Comparison of ENCODE assay signal across 17 mouse cellular contexts in genomic region chr15:88490316-88491090, GRCm38 (mm10).
A peak's percentile ranks its signal among the peaks of the same experiment; 100 is the strongest.
DNase-seq lines count a peak whose midpoint lies in the region; ATAC-seq and TF ChIP-seq lines count a peak whose summit lies in the region.
"Had no signal": no experiment of that assay in that cellular context is flagged by ENCODE, and none has a peak within 500 bp of the region (broad histone marks: within the 10 kb centered on the region; RNA-seq: fewer than 3 reads in every experiment).

No protein-coding gene starts in this region.

- H3K27me3 ChIP-seq in midbrain, embryonic 12.5 days, result no peaks in the 10 kb centered on the region
- no peaks in the 10 kb centered on the region for H3K27me3 ChIP-seq in midbrain, postnatal 0 days (ENCODE audit: insufficient read depth, low read length)
- no peaks in the 10 kb centered on the region for H3K27me3 ChIP-seq in spleen, adult 2 months (ENCODE audit: control insufficient read depth, insufficient read depth, low read length)
- H3K27me3 ChIP-seq: heart, embryonic 15.5 days; liver, embryonic 13.5 days had no signal

- no peak overlapping the region for H3K9ac ChIP-seq in midbrain, embryonic 12.5 days (replicated peaks)
- H3K9ac ChIP-seq in midbrain, postnatal 0 days (replicated peaks; ENCODE audit: low read length, poor library complexity, severe bottlenecking), result no peak overlapping the region
- H3K9ac ChIP-seq: heart, embryonic 15.5 days; liver, embryonic 13.5 days had no signal

- peaks cover 11% of the 10 kb centered on the region; the same call in 1 of the 2 replicates for H3K4me1 ChIP-seq in midbrain, embryonic 12.5 days
- no peaks in the 10 kb centered on the region for H3K4me1 ChIP-seq in midbrain, postnatal 0 days (ENCODE audit: insufficient read depth, low read length)
- H3K4me1 ChIP-seq in spleen, adult 2 months (ENCODE audit: control insufficient read depth, insufficient read depth, insufficient read length), result peaks cover 6% of the 10 kb centered on the region; the same call in 1 of the 2 replicates
- H3K4me1 ChIP-seq: heart, embryonic 15.5 days; liver, embryonic 13.5 days had no signal

- H3K27ac ChIP-seq in midbrain, embryonic 12.5 days (replicated peaks), result no peak overlapping the region
- no peak overlapping the region for H3K27ac ChIP-seq in midbrain, postnatal 0 days (ENCODE audit: low read depth, low read length)
- H3K27ac ChIP-seq in spleen, adult 2 months (ENCODE audit: insufficient read depth, low read length), result peak overlapping the region; percentile 73
- H3K27ac ChIP-seq: heart, embryonic 15.5 days; hindbrain, postnatal 0 days; liver, embryonic 13.5 days had no signal

- H3K36me3 ChIP-seq in midbrain, embryonic 12.5 days, result no peaks in the 10 kb centered on the region
- no peaks in the 10 kb centered on the region for H3K36me3 ChIP-seq in midbrain, postnatal 0 days (ENCODE audit: insufficient read depth, low read length)
- no peaks in the 10 kb centered on the region for H3K36me3 ChIP-seq in spleen, adult 2 months (ENCODE audit: control insufficient read depth, insufficient read depth, low read length)
- H3K36me3 ChIP-seq: heart, embryonic 15.5 days; liver, embryonic 13.5 days had no signal

- intact Hi-C loops in heart, postnatal 14 days (cut with DNase I), result no loop called here

- H3K4me3 ChIP-seq in midbrain, embryonic 12.5 days, result no peak overlapping the region
- H3K4me3 ChIP-seq in midbrain, postnatal 0 days (ENCODE audit: low read depth, low read length), result no peak overlapping the region
- H3K4me3 ChIP-seq in spleen, adult 2 months (ENCODE audit: extremely low read depth, insufficient read depth, insufficient read length), result peak overlapping the region; percentile 22; the same call in 1 of the 2 replicates
- H3K4me3 ChIP-seq: heart, embryonic 15.5 days; liver, embryonic 13.5 days; myocyte had no signal

- peak overlapping the region; percentile 17 for H3K4me2 ChIP-seq in midbrain, embryonic 12.5 days (replicated peaks)
- H3K4me2 ChIP-seq in midbrain, postnatal 0 days (ENCODE audit: low read depth, low read length, poor library complexity, severe bottlenecking), result no peak overlapping the region
- H3K4me2 ChIP-seq: heart, embryonic 15.5 days; liver, embryonic 13.5 days had no signal

- no peak for TF ChIP-seq CTCF in midbrain, postnatal 0 days (IDR thresholded peaks at IDR 0.05)
- no peak for TF ChIP-seq CTCF in spleen, adult 2 months (IDR thresholded peaks at IDR 0.05; ENCODE audit: extremely low read depth, insufficient read depth, insufficient read length, insufficient replicate concordance)

- peak; percentile 91 for DNase-seq in heart, adult 11 months
- no peak for DNase-seq in heart, postnatal 14 days
- DNase-seq in midbrain, postnatal 0 days (ENCODE audit: low spot score), result no peak
- peak; percentile 7 for DNase-seq in lung, postnatal 25 days (ENCODE audit: low spot score)
- DNase-seq in spleen, adult 2 months (ENCODE audit: low read depth in 1 of 2, low spot score in 2 of 2), result peak; percentile 5 to 65
- no peak for DNase-seq in layer of hippocampus, adult 9-10 months (ENCODE audit: low spot score)
- DNase-seq: adrenal gland, postnatal 36 days; cerebellum, adult 9-10 months; gastrocnemius, postnatal 25 days; liver, embryonic 13.5 days; thymus, postnatal 4 days had no signal

- no peak; the same call in 1 of the 2 replicates for TF ChIP-seq POLR2A in spleen, adult 2 months (IDR thresholded peaks at IDR 0.05; ENCODE audit: low read depth, low read length)

- WGBS in midbrain, embryonic 12.5 days, result 27% methylated on average over 12 of the region's 12 CpGs
- 26% methylated on average over 12 of the region's 12 CpGs for WGBS in midbrain, postnatal 0 days
- WGBS in spleen, adult 2 months, result 43% methylated on average over 12 of the region's 12 CpGs

- no peak for ATAC-seq in midbrain, embryonic 12.5 days (ENCODE audit: low FRiP score, low read depth)
- no peak for ATAC-seq in midbrain, postnatal 0 days (ENCODE audit: low FRiP score)
- ATAC-seq in inflammation-experienced regulatory T-cells, adult 6 months, result no peak
- ATAC-seq: forebrain, embryonic 16.5 days; hindbrain, postnatal 0 days had no signal

- no peaks in the 10 kb centered on the region for H3K9me3 ChIP-seq in midbrain, embryonic 12.5 days
- no peaks in the 10 kb centered on the region for H3K9me3 ChIP-seq in midbrain, postnatal 0 days (ENCODE audit: low read length)
- H3K9me3 ChIP-seq: heart, embryonic 15.5 days; liver, embryonic 13.5 days had no signal

Comparison
In these comparisons a context has a peak if more than half of its experiments do, and no peak if none do; other contexts are left out.
1. DNase-seq: peak in heart, adult 11 months (single experiment), lung, postnatal 25 days (single experiment) and spleen, adult 2 months (2 of 2); none in heart, postnatal 14 days (0 of 2), midbrain, postnatal 0 days (single experiment) and layer of hippocampus, adult 9-10 months (single experiment).